Mouse (Mus musculus): ENCODE results near the gene Osgin1.

Gene Osgin1

DNA sequence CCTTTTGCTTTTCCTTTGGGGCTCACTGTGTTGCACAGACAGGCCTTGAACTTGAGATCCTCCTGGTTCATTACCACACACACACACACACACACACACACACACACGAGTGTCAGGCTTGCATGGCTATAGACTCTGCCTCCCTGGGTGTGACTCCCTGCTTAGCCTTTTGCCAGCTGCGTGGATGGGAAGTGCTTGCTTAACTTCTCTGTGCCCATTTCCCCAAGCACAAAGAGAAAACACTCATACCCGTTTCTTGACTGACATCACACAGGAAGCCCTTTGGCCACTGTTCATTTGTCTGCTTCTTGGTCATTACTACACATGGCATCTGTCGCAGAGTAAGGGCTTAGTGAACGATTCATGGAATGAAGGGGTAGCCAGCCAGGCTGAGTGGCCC, 8.1 kb downstream of the Osgin1 start:
- no peak for DNase-seq (ENCODE audit: low read depth, low spot score)

DNA sequence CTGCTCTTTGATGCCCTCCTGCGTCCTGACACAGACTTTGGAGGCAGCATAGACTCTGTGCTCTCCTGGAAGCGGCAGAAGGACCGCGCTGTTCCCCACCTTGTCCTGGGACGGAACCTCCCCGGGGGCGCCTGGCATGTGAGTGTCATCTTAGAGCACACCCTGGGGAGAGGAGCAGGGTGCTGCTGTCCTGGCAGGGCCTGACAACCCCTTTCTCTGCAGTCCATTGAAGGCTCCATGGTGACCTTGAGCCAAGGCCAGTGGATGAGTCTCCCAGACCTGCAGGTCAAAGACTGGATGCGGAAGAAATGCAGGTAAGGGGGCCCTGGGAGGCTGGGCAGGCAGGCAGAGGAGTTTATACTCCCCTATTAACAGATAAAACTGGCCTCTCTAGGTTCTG, 9.0 kb downstream of the Osgin1 start:
- DNase-seq (ENCODE audit: low read depth, low spot score): no peak

DNA sequence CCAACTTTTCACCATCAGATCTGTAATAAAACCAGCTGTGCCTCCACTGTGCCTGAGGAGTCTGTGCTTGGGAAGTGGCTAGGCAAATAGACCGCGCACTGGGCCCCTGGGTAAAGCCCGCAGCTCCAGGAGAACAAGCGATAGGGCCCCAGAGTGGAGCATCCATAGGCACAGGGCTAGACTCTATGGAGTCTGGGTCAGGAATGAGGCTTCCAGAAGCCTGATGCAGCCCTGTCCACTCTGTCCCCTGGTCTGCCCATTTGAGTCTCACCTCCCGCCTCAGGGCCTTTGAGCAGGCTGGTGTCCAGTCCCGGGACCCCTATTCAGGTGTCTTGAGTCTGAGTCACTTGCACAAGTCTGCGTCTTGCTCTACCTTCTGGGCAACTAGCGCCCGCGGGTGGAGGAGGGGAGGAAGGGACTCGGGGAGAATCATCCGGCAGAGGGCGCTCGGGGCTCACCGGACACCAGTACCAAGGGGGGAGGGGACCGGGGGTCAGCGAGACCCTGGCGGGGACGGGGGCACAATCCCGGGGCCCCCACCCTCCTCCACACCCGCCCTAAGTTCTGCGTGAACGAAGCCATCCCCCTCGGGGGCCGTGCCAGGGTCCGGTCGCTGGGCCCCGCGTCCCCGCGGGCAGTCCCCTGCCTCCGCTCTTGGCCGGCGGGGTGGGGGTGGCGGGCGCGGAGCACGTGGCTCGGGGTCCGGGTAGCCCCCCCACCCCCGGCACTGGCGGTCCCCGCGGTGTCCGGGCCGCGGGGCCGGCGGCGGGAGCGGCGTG, 12.5 kb downstream of the Osgin1 start, which contains the start of gene Necab2:
TSS of gene Necab2 (plus strand) at position 509 of the 779 bp plus-strand sequence.
- peak; percentile 90 for DNase-seq (ENCODE audit: low read depth, low spot score)

DNA sequence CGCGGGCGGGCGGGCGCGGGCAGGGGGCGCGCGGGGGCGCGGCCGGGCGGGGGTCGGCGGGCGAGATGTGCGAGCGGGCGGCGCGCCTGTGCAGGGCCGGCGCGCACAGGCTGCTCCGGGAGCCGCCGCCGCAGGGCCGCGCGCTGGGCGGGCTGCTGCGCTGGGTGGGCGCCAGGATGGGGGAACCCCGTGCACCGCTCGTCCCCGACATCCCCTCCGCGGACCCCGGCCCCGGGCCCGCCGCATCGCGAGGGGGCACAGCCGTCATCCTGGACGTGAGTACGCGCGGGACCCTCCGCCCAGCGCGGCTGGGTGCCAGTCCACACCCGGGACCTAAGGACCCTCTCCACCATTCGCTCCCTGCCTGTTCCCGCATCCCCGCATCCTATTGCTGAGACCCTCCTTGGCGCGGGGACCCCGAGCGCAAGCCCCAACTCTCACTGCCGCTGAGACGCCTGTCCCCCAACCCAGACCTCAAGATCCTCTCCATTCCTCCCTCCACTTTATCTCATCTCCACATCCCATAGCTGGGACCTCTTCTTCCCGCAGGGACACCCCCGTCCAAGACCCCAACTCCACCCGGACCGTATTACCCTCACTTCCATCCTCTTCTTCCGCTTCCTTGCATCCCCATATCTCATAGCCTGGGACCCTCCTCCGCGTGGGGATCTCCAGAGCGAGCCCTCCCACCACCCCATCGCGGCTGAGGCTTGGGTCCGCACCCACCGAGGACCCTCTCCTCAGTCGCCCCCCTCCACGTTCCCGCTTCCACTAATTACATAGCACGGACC, 13.3 kb downstream of the Osgin1 start:
- peak; percentile 19 for DNase-seq (ENCODE audit: low read depth, low spot score)

DNA sequence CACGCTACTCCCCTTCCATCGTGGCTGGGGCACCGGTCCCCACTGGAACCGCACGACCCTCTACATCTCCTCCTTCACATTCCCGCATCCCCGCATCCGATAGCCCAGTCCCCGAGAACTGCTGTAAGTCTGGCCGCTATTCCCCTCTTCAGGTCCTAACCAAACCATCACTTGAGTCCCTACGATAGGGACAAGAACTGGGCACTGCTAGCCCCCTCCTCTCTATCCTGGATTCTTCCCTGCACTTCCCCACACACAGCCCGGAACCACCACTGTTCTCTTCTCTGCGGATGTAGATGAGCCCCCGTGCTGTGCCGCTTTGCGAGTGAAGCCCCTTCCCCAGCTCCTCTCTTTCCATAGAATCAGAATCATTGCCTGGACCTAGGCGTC, 13.9 kb downstream of the Osgin1 start:
- no peak for DNase-seq (ENCODE audit: low read depth, low spot score)

DNA sequence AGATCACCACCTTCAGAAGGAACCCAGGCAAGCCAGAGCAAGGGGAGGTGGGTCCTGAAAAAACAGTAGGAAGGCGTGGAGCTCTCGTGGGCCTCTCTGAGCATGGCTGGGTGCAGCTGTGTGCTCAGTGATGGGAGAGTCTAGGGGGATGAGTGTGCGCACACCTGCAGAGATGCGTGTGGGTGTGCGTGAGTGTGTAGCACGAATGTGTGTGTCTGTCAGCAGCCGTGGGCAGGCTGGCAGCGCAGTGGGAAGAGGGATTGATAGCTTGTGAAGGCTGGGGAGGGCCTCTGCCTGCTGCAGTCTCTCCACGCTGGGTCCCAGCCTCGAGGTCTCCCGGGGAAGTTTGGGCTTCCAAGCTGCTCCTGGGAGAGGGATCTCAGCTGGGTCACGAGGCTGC, 15.7 kb downstream of the Osgin1 start:
- no peak for DNase-seq (ENCODE audit: low read depth, low spot score)

DNA sequence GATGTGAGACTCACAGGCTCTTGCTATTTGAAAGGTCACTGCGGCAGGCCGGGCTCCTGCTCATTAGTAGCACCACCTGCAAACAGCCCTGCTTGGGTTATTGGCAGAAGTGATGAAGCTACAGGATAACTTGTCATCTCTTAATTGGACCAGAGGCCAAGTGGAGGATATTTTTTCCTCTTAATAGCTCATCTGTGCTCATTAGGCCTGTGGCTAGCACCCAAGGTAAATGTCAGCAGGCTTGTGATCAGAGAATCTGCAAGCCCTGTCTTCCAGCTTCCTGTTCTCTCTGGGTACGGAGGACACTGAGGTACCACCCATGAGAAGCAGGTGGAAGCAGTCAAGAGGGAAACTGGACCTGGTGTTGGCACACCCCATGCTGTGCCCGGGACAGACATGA, 17.2 kb downstream of the Osgin1 start:
- DNase-seq (ENCODE audit: low read depth, low spot score): no peak

DNA sequence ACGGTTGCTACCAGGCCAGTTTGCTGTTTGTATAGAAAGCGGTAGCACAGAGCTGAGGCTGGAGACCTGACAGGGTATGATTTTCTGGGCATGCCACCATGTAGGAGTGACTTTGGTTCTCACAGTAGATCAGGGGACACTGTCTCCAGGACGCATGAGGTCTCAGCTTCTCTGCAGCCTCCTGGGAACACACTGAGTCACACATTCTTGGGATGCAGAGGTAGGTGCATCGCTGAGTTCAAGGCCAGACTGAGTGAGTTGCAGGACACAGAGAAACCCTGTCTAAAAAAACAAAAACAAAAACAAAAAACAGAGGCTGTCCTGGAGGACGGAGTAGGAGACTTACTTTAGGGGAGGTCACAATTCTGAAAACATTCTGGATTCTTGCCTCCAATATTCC, 19.0 kb downstream of the Osgin1 start:
- DNase-seq (ENCODE audit: low read depth, low spot score): no peak

DNA sequence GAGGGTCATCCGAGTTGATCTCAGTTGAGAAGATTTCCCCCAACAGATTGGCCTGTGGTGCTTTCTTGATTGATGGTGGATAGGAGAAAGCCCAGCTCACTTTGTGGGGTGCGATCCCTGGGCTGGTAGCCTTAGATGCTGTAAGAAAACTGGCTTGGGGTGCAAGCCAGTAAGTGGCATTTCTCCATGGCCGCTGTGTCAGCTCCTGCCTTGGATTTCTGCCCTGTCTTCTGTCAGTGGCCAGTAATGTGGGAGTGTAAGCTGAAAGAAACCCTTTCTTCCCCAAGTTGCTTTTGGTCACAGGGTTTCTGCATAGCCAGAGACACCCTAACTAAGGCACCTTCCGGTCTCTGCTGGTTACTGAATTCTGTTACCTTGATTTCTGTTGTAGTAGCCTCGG, 22.1 kb downstream of the Osgin1 start:
- no peak for DNase-seq (ENCODE audit: low read depth, low spot score)

DNA sequence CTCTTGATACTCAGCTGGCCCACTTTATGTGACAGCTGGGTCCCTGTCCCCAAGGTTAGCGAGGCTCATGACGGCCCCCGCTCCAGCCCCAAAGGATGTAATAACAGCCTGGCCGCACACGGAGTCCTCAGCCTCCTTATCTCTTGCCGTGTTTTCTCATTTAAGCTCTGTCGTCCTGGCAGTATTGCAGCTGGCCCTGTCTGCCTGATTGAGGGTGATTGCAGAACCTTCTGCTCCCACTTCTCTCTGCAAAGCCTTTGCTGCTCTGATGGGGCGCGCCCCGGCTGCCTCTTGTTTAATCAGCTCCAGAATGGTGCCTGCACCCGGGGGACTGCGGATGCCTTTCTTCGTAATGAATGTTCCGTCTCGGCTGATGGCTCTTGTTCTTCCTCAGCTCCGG, 25.8 kb downstream of the Osgin1 start:
- DNase-seq (ENCODE audit: low read depth, low spot score): peak; percentile 51

DNA sequence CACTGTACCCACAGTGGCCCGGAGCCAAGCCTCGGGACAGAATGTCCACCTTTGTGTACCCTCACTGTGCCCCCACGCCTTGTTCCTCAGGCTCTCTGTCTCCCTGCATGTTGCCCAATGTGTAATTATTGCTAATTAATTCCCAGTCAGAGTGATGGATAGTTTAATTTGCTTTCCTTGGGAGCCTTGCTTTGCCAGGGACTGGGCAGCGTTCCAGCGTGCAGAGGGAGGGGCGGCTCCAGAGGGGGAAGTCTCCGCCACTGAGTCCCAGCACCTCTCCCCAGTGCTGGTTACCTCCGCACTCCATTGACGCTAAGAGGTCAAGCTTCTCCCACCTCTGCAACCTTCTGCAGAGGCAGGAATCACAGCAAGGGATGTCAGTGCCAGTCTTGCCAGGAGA, 27.4 kb downstream of the Osgin1 start:
- DNase-seq (ENCODE audit: low read depth, low spot score): no peak

DNA sequence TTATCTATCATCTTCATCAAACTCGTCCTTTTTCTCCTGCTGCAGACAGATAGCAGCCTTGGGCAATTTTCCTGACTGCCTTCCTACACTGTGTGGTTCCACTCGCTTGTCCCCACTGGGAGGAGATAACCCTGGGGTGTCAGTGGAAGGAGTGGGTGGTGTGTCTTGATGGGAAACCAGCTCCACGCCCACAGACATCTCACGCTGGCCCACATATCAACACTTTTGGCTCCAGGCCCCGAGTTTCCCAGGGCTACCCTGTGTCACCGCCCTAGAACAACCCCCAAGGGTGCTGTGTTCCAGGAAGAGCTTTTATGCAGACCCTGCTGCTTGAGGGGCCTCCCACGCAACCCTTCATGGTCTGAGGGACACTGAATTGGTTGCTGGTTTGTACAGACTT, 29.8 kb downstream of the Osgin1 start:
- no peak for DNase-seq (ENCODE audit: low read depth, low spot score)

DNA sequence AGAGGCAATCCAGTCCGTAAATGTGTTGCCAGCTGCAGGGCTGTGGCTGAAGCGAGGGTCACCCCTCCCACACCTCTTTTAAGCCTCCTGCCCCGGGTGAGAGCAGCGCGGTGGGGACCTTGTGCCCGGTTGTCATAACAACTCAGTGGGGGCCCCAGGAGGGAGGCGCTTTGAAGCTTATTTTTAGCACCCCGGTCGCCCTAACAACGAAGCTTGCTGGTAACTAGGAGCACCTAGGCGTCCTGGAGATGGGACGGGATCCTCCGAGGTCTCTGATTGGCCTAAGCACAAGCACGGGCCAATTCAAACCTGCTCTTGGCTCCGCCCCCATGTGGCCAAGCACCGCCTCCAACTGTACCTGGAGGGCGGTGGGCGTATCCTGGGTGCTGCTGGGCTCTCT, 32.2 kb downstream of the Osgin1 start:
- DNase-seq (ENCODE audit: low read depth, low spot score): peak; percentile 40

DNA sequence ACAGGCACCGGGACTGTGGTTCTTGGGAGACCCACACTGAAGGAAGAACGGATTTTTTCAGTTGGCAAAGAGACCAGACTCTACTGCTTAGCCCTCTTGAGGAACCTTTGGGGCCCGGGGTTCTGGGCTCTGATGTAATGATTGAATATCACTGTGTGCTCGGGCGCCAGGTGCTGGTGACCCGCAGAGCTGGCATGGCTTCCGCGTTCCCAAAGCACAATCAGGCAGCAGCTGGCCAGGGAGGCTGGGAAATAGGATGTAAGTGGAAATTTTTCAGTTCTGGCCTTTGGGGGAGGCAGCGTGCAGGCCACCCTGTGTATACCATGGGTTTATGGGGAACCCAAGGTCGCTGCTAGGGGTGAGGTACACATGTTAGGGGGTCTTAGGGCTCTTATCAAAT, 32.9 kb downstream of the Osgin1 start:
- no peak for DNase-seq (ENCODE audit: low read depth, low spot score)

DNA sequence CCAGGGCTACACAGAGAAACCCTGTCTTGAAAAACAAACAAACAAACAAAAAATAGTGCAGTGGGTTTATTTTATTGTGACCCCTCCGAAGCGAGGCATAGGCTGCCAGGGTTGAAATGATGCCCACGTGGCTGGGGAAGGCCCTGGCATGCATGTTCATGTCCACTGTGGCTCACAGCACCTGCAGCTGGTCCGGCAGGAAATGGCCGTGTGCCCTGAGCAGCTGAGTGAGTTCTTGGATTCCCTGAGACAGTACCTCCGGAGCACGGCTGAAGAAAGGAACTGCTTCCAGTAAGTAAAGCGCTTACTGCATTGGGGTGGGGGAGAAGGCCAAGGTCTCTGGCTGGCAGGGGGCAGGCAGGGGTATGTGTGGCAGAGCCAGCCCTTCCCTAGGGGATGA, 34.2 kb downstream of the Osgin1 start:
- DNase-seq (ENCODE audit: low read depth, low spot score): no peak

DNA sequence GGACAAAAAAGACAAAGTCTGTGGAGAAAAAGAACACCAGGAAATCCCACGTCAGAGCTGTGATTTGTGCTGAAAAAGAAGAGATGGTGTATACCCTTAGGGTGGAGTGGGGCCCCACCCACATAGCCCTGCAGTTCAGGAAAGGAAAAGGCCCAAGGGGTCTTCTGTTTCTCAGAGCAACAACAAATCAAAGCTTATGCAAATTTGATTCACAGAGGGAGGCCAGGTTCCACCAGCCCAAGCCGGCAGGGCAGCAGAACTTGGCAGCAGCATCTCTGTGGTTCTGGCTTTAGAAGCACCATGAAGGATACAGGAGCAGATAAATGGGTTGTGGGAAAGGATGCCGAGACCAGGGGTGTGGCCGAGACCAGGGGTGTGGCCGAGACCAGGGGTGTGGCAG, 44.8 kb downstream of the Osgin1 start:
- no peak for DNase-seq (ENCODE audit: low read depth, low spot score)

DNA sequence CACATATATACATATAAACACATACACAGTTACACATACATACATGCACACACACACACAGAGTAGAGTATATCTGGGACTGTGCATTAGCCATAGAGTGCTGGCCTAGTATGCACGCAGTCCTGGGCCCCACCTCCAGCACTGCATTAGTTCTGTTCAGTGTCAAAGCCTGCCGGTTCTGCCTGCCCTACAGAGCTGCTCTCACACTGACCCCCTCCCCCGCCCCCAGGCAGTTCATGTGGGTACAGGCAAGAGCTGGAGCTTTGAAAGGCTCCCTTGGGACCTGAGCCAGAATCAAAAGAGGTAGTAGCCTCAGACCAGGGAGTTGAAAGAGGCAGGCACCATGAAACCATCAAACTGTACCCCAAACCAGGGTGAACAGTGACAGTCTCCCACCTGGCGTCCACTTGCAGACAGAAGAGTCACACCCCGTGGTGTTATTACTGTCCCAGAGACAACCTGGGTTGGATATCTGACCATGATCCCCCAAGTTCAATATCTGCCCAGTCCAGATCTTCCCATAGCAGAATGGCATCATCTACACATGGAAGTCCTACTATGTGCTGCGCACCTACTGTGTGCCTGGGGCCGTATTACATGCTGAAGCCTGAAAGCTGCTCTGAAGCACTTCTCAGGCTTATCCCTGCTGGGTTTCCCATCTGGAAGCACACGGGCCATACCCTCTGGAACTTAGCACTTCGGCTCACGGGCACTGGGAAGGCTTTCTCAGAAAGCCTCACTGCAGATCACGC, 50.4 kb downstream of the Osgin1 start:
- no peak for DNase-seq (ENCODE audit: low read depth, low spot score)

DNA sequence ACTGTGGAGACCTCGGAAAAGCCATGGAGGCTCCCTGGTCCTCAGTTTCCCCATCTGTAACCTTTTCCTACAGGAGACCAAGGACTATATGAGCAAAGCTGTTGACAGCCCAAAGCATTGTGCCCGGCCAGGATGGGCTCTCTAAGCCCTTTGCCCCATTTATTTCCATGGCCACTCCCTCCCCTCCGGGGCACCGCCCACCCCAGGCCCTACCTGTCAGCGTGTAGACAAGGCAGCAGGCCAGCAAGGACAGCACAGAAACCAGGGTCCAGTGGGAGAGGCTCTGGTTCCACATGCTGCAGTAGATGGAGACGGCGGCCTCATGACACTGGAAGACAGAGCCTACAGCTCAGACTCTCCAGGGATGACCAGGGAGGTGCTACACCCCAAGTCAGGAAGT, 53.2 kb downstream of the Osgin1 start:
- DNase-seq (ENCODE audit: low read depth, low spot score): no peak
